Mouse (Mus musculus) spleen, postnatal 10 days (tissue): ENCODE data around the gene Ranbp9.

Experiments used
- DNase-seq, 2 experiments: peaks; one replicate each; pipeline ENCODE4 v3.0.0; 2021 to 2022; ENCODE audit warnings: low spot score in 2 of 2

Ranbp9 gene

DNA sequence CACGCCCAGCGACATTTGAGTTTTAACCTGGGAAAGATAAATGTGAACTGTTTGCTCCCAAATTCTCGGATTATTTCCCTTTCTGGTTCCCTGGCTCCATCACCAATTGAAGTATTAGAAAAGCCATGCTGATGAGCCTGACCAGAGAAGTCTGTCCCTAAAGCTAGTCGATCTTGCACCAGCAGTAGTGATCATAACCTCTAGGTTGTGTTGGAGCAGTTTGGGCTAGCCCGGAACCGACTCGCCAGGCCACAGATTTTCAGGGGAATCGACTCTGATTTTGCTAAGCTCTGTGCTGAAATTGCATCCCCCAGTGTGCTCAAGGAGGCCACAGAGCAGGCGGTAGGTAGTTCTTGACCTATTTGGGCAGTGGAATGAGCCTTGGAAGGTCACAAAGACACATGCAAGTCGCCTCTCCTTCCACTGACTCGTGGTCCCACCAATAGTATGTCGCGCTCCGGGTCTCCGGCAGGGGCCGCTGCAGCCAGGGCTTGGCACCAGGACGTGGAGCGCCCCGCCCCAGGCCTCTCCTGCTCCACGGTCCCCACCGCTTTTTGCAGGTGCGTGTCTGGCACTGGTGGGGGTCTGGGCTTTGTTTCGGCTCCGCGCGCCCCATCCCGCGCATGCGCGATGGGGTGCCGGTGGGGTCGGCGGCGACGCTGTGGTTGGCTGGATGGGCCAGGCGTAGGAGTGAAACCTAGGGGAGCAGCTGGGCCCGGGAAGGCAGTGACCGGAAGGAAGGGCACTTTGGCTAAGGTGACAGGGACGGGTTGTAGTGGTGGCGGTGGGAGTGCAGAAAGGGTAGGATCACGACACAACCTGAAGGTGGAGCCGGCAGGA, 115.9 kb downstream of the Ranbp9 start, which contains the start of gene Sirt5:
TSS of gene Sirt5 (plus strand) at position 512 of the 840 bp plus-strand sequence.
- DNase-seq: peak; percentile 79 to 91

DNA sequence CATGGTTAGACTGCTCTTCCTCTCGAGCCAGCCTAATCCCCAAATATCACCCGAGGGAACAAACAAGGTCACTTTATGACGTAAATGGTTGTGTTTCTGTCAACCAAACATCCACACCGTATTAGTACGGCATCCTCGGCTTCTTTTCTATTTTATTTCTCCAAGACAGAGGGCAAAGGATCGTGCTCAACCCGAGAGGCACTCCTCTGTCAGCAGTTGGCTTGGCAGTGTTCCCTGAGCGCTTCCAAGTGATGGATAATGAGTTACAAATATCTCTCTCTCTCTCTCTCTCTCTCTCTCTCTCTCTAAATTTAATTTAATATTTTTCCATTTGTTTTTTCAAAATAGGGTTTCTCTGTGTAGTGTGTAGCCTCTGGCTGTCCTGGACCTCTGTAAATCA, 118.7 kb downstream of the Ranbp9 start:
- no peak for DNase-seq

DNA sequence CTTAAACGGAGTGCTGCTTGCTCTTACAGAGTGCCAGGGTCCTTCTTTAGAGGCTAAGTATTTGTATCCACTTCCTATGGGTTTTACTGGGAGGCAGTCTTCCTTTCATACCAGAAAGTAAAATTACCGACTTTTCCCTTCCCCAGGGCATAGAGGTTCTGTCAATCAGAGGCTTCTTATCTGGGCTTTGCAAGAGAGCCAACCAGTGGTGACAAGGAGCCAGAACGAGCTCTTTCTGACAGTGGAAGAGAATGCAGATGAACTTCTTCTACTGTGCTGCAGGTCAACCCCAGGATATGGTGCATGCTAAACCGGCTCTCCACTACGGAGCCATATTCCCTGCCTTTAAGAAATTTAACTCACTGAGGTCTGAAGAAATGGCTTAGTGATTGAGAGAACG, 120.5 kb downstream of the Ranbp9 start:
- no peak for DNase-seq

DNA sequence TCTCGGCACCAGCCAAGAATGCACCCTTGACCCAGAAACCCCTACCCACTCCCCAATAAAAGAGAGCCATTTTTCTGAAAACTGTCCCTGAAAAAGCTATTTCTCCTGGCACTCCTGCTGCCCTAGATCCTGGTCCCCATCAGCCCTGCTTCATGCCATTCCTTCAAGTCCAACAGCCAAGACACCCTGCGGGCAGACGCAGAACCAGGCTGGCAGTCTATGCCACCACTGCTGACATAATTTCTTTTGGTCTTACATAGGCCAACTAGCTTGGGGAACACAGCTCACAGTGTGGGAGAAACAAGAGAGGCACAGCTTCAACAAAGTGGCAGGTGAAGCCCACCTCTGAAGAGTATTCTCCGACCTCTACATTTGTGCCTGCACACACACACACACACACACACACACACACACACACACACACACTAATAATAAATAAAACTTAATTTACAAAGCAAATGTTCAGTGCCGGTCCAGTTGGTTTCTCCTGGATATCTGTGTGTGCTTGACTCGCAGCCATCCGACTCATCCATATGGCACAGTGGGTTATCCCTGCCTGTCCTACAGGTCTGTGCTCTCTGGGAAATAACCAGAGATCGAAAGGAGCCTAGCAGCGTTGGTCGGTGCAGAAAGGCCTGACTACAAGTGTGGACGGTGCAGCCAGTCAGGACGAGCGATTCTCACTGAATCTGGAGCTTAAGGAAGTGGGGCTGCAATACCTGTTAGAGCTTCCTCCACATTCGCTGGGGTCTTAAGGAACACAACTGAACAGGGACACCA, 124.5 kb downstream of the Ranbp9 start:
- no peak for DNase-seq

- DNase-seq: no peak
Measured at GRCm38 (mm10) chr13:43354362-43354761, 126.7 kb downstream of the Ranbp9 start.

GRCm38 (mm10) chr13:43353356-43353755, 127.7 kb downstream of the Ranbp9 start:
- no peak for DNase-seq
